ENCODE assay signal across 20 mouse cellular contexts in genomic region chr9:116163883-116164282, GRCm38 (mm10). TPM values are rescaled to one million over a fixed set of nuclear protein-coding genes. Genes with fewer than 3 reads are reported as not detected.
DNase-seq lines count a peak whose midpoint lies in the region; ATAC-seq and TF ChIP-seq lines count a peak whose summit lies in the region.
"Had no signal": no experiment of that assay in that cellular context is flagged by ENCODE, and none has a peak within 500 bp of the region (broad histone marks: within the 10 kb centered on the region; RNA-seq: fewer than 3 reads in every experiment).

No protein-coding gene starts in this region.

- intact Hi-C loops in gastrocnemius, adult 2 months (cut with DNase I), result no loop called here

- DNase-seq in gastrocnemius, adult 2 months, result no peak
- no peak for DNase-seq in gastrocnemius, adult 8-10 months (ENCODE audit: low spot score in 2 of 2)
- DNase-seq in T-cell, adult 2 months (ENCODE audit: low spot score), result peak; percentile 79
- no peak for DNase-seq in spleen, postnatal 10 days (ENCODE audit: low spot score in 2 of 2)
- DNase-seq in gastrocnemius, adult 18-20 months (ENCODE audit: low spot score), result no peak
- no peak for DNase-seq in retina, embryonic 14.5 days (ENCODE audit: low spot score)
- DNase-seq: adrenal gland, postnatal 14 days; B cell, adult 2 months; cerebellum, adult 18-20 months; cerebellum, postnatal 10 days; forebrain, postnatal 0 days; gastrocnemius, postnatal 25 days; heart, postnatal 36 days had no signal

- H3K27ac ChIP-seq in gastrocnemius, adult 2 months, result peak overlapping the region; percentile 89
- H3K27ac ChIP-seq: embryonic facial prominence, embryonic 10.5 days; forebrain, embryonic 13.5 days; heart, embryonic 13.5 days; hindbrain, embryonic 15.5 days had no signal

- H3K4me3 ChIP-seq in gastrocnemius, adult 2 months, result no peak overlapping the region
- H3K4me3 ChIP-seq: embryonic facial prominence, embryonic 10.5 days; forebrain, embryonic 13.5 days; heart, embryonic 13.5 days; hindbrain, embryonic 15.5 days had no signal

- TF ChIP-seq CTCF in gastrocnemius, adult 2 months (IDR thresholded peaks at IDR 0.05), result no peak

- ATAC-seq in megakaryocyte, adult 5-6 weeks (ENCODE audit: poor library complexity, severe bottlenecking), result peak; percentile 27
- peak; percentile 37 for ATAC-seq in neutrophil, adult 5-6 weeks (ENCODE audit: extremely low read depth, insufficient number of reproducible peaks, low FRiP score, poor library complexity, severe bottlenecking)
- ATAC-seq: activated CD4-positive, CD25-positive, alpha-beta regulatory T cell, adult 4 months; forebrain, embryonic 13.5 days; forebrain, postnatal 0 days had no signal

RNA-seq across cellular contexts. Expression of gene Tgfbr2, which starts 11.3 kb away (rescaled TPM):
- total RNA-seq in gastrocnemius, adult 2 months (2021), result 10 to 100 TPM; 18.4 to 23.5 TPM
- 10 to 100 TPM; 15.0 to 17.6 (median 17.2) TPM for total RNA-seq in gastrocnemius, adult 8-10 months (2022)
- total RNA-seq in megakaryocyte, adult 5-6 weeks (2015), result 16.9 and 18.4 TPM in 2 replicates
- total RNA-seq in megakaryocyte, adult 5-6 weeks (2017), result 14.8 and 18.9 TPM in 2 replicates
- 131 and 138 TPM in 2 replicates for total RNA-seq in neutrophil, adult 5-6 weeks (2017)
- 10 to 100 TPM; 14.7 to 20.2 TPM for total RNA-seq in gastrocnemius, adult 18-20 months (2021)
